Mouse (Mus musculus) megakaryocyte, adult 5-6 weeks (primary cell): ENCODE data around the gene Evc2. TPM values are rescaled to one million over a fixed set of nuclear protein-coding genes. Genes with fewer than 3 reads are reported as not detected.

Source experiments
- ATAC-seq: 2 replicates; pipeline ENCODE4 v1.8.0; 2016; ENCODE audit warnings: mild to moderate bottlenecking, inconsistent platforms; ENCODE audit not compliant: poor library complexity, severe bottlenecking
- total RNA-seq, 2 experiments: library from RNA; stranded (forward) in 1 of 2; stranded (reverse) in 1 of 2; fragments of 153-499, 151-499 nt in 1 of 2; fragments of 221-1000, 200-1000 nt in 1 of 2; gene quantifications; 2 replicates each; pipeline versions ENCODE4 v1.2.3 to v1.2.4; 2015 to 2017

Evc2 gene
- total RNA-seq, 2 experiments from 2014 or later, result not detected

DNA sequence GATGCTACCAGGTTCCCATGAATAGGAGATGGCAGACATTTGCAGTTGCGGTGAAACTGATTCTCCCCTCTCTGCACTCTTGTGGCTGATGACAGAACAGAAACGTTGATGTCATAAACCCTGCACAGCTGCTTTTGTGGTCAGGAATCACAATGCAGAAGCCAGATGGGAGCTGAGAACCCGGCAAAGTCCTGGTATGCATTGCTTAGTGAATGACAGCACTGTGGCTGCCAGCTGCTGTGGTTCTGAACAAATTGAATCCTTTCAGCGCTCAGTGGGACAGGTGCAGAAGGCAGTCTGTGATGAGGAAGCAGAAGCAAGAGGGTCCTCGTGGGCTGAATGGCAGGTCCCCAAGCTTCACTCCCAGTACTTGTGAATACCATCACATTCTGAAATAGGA lies 130.7 kb downstream of the Evc2 start:
- no peak for ATAC-seq

DNA sequence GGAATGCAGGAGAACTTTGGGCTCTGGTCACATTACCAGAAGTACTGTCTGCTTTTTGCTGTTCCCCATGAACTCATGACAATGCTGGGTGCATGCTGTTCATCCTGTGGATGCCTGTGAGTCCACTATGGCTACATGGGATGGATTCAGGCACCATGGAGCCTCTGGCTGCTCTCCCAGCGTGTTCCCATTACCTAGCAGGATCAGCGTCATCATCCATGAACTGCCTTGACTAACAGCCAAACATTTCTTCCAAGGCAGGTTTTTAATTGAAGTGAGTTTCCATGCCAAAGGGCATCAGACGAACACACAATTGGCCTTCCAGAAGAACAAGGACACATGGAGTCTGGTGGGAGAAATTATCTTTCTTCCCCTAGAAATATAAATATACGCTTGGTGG lies 133.3 kb downstream of the Evc2 start:
- ATAC-seq, result no peak

DNA sequence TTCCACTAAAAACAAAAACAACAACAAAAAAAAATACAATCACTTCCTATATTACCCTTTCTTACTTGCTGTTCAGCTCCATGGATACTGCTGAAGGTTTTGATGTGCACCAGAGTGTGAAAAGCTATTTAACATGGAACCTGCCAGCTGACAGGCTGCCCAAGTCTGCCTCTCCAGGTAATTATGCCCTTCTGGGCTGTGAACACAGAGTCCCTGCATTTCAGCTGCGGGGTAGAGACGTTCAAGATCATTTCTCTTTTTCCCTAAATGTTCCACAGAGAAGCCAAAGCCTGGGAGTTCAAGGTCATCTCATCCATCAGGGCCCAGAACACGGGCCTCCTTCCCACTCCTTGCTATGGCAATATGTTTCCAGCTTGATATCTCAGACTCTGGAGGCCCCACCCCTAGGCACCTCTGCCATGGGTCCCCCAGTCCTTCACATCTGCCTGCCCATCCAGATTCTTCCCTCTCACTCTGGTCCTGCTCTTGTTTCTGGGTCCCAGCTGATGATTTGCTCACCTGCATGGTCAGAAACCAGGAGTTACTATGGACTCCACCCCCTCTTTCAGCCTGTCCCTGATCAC lies 133.8 kb downstream of the Evc2 start:
- ATAC-seq, result no peak

Other genes with a start within 250 kb of the Evc2 start
- 0.04 and 0.32 TPM in 2 replicates for gene Crmp1, start 96.6 kb upstream of the Evc2 start, total RNA-seq (2015)
- gene Crmp1, start 96.6 kb upstream of the Evc2 start, total RNA-seq (2017), result not detected in 2 replicates
- not detected in 2 replicates for gene Evc, start 1.6 kb upstream of the Evc2 start, total RNA-seq (2015)
- gene Evc, start 1.6 kb upstream of the Evc2 start, total RNA-seq (2017), result 0.53 TPM in 1 of 2 replicates, not detected in the other